Mouse (Mus musculus) urinary bladder, postnatal 36 days (tissue): ENCODE results near the gene Maip1.
A peak's percentile ranks its signal among the peaks of the same experiment; 100 is the strongest.

ENCODE experiments used
- DNase-seq, 2 experiments: peaks; one replicate each; pipeline ENCODE4 v3.0.0; 2022; ENCODE audit warnings: low spot score in 2 of 2, mixed read lengths in 1 of 2

The Maip1 gene

DNA sequence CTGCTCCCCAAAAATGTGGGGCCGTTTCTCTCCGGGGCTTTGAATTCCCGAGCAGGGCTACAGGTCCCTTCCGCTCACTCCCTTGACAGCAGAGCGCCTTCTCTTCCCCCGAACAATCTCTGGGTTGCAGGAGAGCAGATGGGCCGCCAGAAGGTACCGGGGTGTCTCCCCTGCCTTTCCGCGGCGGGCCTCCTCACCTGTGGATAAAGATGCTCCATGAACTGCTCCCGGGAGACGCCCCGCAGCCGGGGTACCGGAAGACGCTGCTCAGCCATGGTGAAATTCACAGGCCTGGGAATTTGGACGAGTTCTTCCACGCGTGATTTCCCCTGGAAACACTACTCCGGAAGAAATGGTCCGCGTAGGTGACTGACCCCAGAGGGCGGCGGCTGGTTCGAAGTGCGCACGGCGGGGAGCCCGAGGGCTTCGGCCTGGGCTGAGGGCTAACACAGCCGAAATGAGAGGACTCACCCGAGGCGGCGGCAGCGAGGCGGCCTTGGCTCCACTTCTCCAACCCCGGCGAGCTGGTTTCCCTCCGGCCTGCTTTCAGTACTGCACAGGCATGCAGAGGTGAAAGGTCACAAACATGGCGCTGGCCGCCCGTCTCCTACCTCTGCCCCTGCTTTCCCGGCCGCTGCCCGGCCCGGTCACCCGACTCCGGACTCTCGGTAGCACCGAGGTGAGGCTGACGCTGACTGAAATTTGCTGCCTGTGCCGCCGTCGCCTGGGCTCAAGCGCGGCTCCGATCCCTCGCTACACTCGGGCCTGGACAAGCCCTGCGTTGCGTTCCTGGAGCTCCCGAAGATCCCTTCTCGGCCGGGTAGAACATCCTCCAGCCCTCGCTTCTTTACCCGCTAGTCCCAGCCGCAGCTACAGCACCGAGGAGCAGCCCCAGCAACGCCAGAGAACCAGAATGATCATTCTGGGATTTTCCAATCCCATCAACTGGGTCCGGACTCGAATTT lies at the start of gene Maip1, which contains the start of gene Tyw5:
TSS of gene Maip1 (plus strand) at position 142 of the 965 bp plus-strand sequence.
TSS of gene Tyw5 (minus strand) at position 915 of the 965 bp plus-strand sequence.
- DNase-seq = peak; percentile 76 to 79

DNA sequence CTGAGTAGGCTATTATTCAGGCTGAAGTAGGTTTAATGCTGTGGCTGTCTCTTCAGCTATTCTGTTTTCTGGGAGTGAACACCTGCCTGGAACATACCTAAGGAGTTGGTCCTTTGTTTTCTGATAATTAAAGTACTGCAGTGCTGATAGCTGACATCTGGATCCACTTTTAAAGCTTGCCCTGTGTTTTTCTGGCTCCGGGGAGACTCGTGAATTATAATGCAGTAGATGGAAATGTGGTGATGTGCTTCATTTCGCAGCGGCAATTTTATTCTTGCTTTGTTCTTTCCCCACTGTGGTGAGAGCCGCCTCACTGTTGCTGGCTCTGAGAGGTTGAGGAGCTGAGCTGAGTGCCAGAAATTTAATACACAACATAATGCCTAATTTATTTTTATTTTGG lies 47.6 kb upstream of the Maip1 start:
- DNase-seq = no peak

DNA sequence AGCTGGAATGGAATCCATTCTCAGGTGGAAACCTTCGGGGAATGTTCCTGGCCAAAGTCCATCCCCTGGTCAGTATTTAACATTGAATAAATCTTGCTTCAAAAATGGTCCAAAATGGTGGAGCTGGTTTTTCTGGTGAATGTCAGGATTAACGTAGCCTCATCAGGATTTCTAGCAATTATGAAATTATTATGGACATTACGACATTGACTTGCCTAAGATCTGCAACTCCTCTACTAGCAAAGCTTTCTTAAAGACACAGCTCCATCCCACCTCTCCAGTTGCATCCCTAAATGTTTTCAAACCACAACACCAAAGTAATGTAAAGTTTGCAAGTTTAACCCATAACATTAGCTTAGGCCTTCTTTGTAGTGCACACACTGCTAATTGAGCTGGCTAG lies 38.7 kb upstream of the Maip1 start:
- no peak for DNase-seq

DNA sequence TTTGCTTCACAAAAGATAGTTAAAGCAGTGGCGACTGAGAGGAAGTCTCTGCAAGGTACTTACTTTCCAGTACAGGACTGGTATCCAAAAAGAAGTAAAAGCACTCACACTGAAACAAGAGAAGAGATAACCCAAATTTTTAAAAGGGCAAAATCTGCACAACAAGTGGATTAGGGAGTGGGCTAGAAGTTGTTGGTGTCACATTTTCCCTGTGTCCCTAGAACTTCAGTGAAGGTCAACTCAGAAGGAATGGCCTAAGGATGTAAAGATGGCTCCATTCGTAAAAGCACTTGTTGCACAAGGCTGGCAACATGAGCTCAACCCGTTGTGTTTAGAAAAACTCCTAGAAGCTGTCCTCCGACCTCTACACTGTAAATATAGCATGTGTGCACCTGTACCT lies 37.0 kb upstream of the Maip1 start:
- no peak for DNase-seq

DNA sequence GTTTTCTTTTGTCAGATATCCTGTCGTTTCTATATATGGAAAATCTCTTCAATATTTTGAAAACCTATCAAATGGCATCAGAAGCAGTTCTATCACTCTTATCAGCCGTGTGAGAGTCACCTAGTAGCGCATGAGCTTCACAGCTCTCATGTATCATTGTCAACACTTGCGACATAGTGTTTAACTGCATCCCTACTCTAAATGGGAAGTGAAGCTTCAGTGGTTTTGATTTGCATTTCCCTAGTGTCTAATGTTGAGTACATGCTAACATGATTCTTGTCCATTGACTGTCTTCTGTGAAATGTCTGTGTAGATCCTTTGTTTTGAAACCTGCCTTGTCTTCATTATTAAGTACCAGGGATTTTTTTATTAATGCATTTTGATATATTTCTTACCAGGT lies 35.7 kb upstream of the Maip1 start:
- no peak for DNase-seq

DNA sequence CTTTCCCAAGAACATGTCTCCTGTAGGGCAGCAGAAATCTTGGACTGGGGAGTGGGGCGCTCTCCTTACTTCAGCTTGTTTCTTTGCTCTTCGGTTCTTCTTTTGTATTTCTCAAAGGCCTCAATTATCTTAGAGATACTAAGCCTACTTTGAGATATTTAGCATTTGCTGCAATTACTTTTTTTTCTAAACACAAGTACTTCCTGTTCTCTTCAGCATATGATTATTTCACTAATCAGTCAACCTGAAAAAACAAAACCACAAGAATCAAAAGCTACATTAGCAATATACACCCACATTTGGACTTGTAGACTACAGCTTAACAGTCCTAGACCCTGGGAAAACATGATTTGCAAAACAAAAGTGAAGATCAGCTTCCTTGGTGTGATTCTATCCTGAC lies 30.9 kb upstream of the Maip1 start:
- no peak for DNase-seq

DNA sequence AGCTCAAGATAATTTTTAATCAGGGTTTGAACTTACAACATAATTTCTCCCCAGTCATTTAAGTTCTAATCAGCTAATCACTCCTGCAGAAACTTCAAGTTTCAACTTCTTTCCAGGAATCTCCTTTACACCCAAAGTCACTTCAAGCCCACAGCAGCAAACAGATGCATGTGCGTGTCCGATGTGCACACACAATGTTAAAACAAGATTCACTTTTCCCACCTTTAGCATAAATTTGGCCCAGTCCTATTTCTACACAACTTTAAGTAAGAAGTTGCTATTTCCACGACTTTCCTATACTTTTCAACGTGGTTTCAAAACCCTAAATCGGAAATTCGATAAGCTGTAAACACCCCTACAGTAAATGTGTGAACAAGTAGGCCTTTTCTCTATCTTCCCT lies 29.3 kb upstream of the Maip1 start:
- DNase-seq = no peak

DNA sequence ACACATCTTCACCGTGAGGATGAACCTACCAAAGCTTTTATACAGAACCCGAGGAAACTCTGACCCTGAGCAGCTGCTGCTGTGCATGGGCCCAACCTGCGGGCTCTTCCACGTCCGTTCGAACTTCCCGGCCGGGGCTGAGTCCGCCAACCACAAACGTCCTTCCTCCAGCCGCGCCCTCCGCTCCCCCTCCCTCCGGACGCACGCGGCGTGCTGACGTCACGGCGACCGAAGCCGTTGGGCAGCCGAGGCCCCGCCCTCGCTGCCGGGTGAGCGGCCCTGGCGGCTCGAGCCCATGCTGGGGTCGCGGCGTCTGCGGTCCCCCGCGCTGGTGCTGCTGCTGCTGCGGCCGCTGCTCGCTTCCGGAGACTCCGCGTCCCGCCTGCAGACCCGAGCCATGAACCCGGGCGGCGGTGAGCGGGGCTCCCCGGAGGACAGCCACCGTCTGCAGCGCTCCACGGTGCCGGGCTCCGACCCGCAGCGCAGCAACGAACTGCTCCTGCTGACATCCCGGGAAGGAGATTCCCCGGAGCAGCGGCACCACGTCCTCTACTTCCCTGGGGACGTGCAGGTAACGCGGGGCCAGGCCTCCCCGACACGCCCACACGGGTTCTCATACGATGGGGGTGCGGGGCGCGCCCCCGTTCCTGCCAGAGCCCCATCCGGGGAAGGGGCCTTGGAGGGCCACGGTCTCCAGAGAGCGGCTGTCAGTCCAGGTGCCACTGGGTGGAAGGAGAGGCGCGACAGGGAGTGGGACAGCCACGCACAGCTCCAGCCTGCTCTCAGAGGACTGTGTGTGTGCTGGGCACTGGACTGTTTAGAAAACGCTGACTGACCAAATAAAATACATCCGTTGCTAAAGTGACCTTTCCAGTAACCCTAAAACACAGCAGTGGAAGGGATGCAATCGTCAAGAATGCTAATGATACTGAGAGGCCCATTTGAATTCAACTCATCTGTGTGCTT lies 28.5 kb upstream of the Maip1 start, which contains the start of gene 1700066M21Rik:
TSS of gene 1700066M21Rik (plus strand) at position 245 of the 966 bp plus-strand sequence.
- peak; percentile 95 to 97 for DNase-seq

DNA sequence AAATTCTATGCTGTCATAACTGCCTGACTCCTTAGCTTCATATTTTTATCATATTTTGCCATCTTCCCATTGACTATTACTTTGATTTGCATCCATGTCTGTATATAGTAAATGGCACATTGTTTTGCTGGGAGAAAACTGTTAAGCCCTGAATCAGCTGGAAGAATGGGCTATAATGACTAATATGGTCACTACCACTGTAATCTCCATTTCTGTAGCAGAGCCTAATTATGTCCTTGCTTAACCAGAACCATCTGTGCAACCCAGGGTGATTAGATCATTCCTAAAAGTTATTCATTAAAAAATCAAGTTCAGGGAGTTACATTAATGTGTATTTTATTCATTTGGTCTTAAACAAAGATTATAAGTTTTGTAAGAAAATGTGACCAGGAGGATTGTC lies 19.6 kb upstream of the Maip1 start:
- no peak for DNase-seq

DNA sequence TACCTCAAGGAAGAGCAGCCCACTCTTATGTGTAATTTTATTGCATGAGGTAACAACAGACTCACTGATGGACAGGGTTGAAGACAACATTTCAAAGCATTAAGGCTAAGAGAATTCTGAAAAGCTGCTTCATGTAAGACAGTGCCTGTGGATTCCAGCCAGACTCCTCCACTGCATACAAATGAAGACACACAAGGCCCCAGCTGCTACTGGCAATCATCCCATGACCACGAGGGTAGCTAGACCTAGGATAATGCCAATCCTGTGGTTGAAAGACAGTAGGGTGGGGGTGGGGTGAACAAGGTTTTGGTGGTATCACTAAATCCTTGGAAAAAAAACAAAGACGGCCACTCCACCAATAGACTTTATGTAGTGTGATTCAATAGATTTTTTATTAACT lies 18.3 kb upstream of the Maip1 start:
- no peak for DNase-seq

DNA sequence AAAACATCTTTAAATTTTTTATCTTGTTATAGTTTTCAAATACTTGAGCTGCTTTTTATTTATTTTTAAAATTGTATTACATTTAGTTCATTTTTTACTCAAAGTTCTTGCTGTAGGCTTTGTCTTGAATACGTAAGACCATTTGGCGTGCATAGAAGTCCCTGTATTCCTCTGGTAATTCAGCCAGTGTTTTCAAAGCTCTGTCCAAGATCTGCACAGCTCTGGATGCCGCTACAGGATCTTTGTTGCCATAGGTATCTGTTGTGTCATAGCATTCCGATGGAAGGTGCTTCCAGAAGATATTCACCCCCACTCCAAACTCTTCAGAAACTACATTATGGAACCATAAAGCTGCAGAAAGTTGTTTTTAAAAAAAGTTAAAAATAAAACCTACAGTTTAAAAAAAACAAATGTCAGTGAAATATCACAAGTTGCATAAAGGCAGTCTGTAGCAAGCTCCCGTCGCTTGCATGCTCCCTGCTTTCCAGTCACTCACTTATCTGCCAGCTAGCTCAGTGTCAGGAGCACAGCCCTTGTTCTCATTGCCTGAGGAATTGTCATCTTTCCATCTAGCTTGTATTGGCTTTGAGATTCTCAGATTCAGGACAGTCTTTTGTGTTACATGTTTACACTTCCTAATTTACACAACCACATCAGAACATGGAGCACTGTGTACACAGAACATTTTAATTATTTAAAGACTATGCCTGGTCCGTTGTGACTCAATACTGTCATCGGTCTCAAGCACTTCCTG lies 17.5 kb upstream of the Maip1 start:
- no peak for DNase-seq

DNA sequence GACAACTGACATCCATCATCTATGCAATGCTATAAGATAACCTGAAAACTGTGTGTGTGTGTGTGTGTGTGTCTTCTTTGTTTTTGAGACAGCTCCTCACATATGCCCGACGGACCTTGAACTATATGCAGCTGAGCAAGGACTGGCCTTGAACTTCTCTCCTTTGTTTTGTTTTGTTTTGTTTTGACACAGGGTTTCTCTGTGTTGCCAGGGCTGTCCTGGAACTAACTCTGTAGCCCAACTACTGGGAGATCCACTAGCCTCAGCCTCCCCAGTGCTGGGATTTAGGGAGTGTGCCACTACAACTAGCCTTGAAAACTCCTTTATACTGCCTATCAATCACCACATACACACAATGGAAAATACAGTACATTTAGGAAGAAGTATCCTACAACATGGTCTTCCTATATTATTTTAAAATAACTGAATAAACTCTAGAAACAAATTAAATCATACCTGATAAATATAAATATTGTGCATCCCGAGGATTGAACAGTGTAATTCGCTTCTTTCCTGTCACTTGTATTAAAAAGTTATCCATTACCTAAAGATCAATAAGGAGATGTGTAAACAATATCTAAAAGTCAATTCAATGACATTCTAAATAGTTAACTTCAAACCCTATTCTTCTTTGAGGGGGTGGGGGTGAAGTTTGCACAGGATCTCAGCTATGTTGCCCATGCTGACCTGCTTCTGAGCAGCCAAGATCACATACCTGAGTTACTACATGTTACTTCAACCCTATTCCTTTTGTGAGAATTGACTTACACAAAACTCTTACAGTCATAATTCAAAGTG lies 14.9 kb upstream of the Maip1 start:
- DNase-seq = no peak

DNA sequence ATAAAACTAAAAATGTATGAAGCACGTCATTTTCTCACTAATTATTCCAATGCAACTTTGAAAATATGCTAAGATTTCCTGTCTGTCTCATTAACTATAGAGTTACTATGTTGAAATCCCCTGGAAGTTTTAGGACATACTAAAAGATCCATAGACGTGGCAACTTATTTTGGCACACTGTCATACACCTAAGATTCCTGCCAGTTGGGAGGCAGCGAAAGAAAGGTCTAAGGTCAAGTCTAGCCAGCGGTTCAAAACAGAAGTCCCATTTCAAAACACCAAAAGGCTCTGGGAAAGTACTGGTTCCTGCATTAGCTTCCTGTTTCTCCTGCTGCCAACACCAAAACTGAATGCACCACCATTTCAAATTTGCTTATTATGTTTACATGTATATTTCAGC lies 13.7 kb upstream of the Maip1 start:
- no peak for DNase-seq

DNA sequence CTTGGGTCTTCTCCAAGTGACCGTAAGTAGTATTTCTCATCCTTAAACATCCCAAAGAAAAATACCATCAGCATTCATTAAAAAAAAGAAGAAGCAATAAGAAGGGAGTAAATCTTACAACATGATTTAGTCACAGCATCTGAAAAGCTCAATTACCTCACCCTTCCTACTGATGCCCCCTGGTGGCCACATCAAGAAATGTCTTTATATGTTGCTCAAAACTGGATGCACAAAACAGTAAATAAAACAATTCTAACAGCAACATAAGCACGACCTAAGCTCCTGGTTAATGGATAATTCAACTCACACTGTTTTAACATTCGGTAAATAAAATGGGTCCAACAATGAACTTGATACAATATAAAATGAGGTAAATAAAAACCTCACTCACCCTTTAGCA lies 12.1 kb upstream of the Maip1 start:
- DNase-seq = peak; percentile 15 to 18

DNA sequence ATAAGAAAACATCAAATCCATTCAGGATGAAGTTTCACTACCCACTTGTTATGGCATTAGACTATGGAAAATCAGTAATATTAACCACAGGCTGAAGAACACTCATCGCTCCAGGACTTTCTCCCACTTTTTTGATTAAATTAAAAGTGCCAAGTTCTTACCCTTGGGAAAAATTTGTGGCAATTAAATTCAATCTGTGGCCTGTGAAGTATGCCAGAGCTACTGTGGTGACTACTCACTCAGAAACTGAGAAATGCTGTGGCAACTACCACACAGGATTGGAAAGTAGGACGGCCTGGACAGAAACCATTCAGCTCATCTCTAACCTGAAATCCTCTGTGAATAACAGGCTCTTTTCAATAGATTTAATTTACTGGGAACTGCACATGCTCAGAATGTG lies 5.8 kb upstream of the Maip1 start:
- no peak for DNase-seq

DNA sequence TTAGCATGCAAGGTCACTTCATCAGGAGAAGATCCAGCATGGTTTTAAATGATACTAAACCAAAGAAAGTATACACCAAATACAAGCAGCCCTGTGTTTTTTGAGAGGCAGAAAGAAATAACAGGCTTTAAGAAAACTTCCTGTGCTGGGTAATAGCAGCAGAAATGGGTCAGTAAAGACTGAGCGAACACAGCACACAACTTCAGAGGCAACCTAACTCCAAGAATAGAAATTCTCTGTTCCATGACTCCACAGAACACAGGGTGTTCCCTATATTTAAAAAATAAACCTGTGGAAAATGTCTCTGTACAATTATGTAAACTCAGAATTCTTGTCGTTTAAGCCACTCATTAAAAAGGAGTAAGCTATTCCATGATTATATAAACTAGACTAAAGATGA lies 5.3 kb upstream of the Maip1 start:
- no peak for DNase-seq

DNA sequence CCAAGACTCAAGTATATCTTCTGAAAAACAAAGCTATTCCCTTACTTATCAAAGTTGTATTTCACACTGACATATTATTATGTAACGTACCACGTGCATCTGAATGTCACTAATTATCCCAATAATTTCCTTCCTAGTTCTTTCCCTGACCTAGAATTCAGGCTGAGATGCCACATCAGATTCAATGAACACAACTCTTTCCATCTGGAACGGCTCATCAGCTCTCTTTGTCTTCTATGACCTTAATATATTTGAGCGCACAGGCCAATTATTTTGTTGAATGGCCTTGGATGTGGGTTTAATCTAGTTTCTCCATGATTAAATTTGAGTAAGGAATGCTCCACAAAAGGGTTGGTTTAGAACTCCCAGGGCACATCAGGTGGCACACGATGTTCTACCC lies 4.0 kb upstream of the Maip1 start:
- DNase-seq = no peak

DNA sequence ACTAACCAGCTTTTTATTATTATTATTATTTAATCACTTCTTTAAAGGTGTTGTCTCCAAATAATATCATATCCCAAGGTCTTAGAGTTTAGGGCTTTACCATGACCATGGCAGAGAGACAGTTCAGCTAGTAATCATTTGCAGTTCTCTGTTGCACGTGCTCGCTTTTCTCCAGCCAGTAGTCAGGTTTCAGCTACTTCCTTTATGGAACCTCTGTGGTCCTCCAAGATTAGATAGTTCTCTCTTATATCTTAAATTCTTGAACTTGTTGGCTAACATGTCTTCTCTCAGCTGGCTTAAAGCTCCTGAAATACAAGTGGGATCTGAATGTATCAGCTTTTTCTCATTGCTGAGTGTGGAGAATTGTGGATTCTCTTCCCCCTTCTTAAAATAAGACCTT lies 2.9 kb downstream of the Maip1 start:
- no peak for DNase-seq

DNA sequence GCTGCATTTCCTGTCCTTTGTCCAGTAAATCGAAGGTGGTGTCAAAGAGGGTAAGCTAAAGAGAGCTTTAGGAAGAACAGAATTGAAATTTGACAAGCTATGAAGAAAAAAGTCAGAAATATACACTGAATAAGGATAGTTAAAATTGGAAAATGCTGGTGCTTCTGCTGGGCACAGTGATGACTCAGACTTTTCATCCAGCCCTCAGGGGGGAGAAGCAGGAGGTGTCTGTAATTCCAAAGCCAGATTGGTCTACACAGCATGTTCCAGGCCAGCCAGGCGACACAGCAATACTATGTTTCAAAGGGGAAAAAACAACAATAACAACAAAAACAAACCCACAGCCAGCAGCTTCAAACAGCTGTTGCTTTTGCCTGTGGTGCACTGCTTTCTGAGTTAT lies 7.3 kb downstream of the Maip1 start:
- DNase-seq = no peak

DNA sequence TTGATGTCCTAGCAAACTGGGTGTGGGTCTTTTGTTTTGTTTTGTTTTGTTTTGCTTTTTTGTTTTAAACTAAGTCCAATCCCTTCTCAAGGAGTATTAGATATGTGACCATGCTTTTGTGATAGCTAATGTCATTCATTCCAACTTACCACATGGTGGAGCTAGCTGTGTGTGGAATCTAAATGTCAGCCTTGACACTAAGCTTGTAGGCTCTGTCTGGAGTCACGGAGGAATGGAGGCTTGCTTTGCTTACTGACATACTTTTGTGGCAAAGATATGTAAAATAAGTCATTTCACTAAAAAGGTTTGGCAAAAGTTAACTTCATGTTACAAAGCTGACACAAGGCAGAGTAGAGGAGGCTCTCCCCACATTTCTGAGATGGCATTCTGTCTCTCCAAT lies 17.6 kb downstream of the Maip1 start:
- DNase-seq = no peak
